15 mouse cellular contexts compared by ENCODE assay signal in the genomic region with DNA sequence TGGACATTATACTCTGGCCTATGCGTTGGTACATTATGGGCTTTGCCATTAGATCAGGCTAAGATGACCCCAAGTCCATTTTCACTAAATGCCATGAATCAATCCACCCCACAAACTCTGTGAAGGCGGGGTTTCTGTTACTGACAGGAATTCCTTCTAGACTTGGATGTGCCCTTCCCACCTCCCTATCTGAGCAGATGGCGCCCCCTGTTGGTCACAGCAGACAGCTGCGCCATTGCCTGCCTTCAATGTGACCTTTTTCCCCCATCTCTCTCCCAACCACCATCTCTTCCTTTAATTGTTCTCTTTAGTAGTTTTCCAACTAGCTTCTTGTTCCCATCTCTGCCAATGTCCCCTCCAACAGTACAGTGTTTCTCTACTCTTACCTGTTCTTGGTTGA.
DNase-seq lines count a peak whose midpoint lies in the region; ATAC-seq and TF ChIP-seq lines count a peak whose summit lies in the region.
"Had no signal": no experiment of that assay in that cellular context is flagged by ENCODE, and none has a peak within 500 bp of the region (broad histone marks: within the 10 kb centered on the region; RNA-seq: fewer than 3 reads in every experiment).

No protein-coding gene starts in this region.

- WGBS in liver, embryonic 12.5 days (ENCODE audit: insufficient replicate concordance) = 65% methylated on average over 4 of the region's 4 CpGs
- 89% methylated on average over 4 of the region's 4 CpGs for WGBS in forebrain, embryonic 13.5 days

- H3K4me3 ChIP-seq in liver, embryonic 12.5 days = no peak overlapping the region
- no peak overlapping the region for H3K4me3 ChIP-seq in G1E (ENCODE audit: low read depth, low read length)
- H3K4me3 ChIP-seq in cortical plate, adult 2 months (ENCODE audit: insufficient read depth, low read length) = no peak overlapping the region
- H3K4me3 ChIP-seq in forebrain, embryonic 13.5 days = no peak overlapping the region
- H3K4me3 ChIP-seq: heart, embryonic 15.5 days; lung, embryonic 15.5 days had no signal

- H3K36me3 ChIP-seq in liver, embryonic 12.5 days = no peaks in the 10 kb centered on the region
- no peaks in the 10 kb centered on the region for H3K36me3 ChIP-seq in G1E (replicated peaks)
- H3K36me3 ChIP-seq in forebrain, embryonic 13.5 days (ENCODE audit: poor library complexity, severe bottlenecking) = no peaks in the 10 kb centered on the region
- H3K36me3 ChIP-seq: heart, embryonic 15.5 days; lung, embryonic 15.5 days had no signal

- 0 out of 2 replicates have a peak, but pooled peaks have one; percentile 19 for TF ChIP-seq CTCF in G1E (IDR thresholded peaks at IDR 0.05; ENCODE audit: low read depth, low read length)
- TF ChIP-seq CTCF in cortical plate, adult 2 months (IDR thresholded peaks at IDR 0.05; ENCODE audit: extremely low read depth, insufficient read depth, low read length) = peak; percentile 31

- ATAC-seq in liver, embryonic 12.5 days = no peak
- ATAC-seq in G1E (ENCODE audit: extremely low read depth, insufficient number of reproducible peaks, low FRiP score, poor library complexity, severe bottlenecking) = no peak
- no peak for ATAC-seq in forebrain, embryonic 13.5 days
- no peak for ATAC-seq in megakaryocyte-erythroid progenitor cell, adult 5-6 weeks (replicated peaks; ENCODE audit: low FRiP score, low TSS enrichment, poor library complexity, severe bottlenecking)
- ATAC-seq: forebrain, embryonic 14.5 days; midbrain, embryonic 16.5 days had no signal

- no peaks in the 10 kb centered on the region for H3K27me3 ChIP-seq in liver, embryonic 12.5 days (replicated peaks)
- no peaks in the 10 kb centered on the region for H3K27me3 ChIP-seq in G1E (ENCODE audit: insufficient read depth, low read length)
- no peaks in the 10 kb centered on the region for H3K27me3 ChIP-seq in forebrain, embryonic 13.5 days
- H3K27me3 ChIP-seq: heart, embryonic 15.5 days; lung, embryonic 15.5 days had no signal

- TF ChIP-seq POLR2A in cortical plate, adult 2 months (IDR thresholded peaks at IDR 0.05; ENCODE audit: extremely low read depth, insufficient read depth, low read length) = no peak

- no peaks in the 10 kb centered on the region for H3K9me3 ChIP-seq in liver, embryonic 12.5 days (replicated peaks)
- H3K9me3 ChIP-seq in G1E (replicated peaks) = peaks cover 22% of the 10 kb centered on the region
- H3K9me3 ChIP-seq in forebrain, embryonic 13.5 days (replicated peaks) = peaks cover under 1% of the 10 kb centered on the region; the same call in 1 of the 2 replicates
- H3K9me3 ChIP-seq: heart, embryonic 15.5 days; lung, embryonic 15.5 days had no signal

- H3K9ac ChIP-seq in liver, embryonic 12.5 days = no peak overlapping the region
- no peak overlapping the region for H3K9ac ChIP-seq in forebrain, embryonic 13.5 days
- H3K9ac ChIP-seq: heart, embryonic 15.5 days; lung, embryonic 15.5 days had no signal

- H3K4me2 ChIP-seq in liver, embryonic 12.5 days = no peak overlapping the region
- H3K4me2 ChIP-seq in forebrain, embryonic 13.5 days = no peak overlapping the region
- H3K4me2 ChIP-seq: heart, embryonic 15.5 days; lung, embryonic 15.5 days had no signal

- H3K4me1 ChIP-seq in liver, embryonic 12.5 days = no peaks in the 10 kb centered on the region
- no peaks in the 10 kb centered on the region; the same call in 1 of the 2 replicates for H3K4me1 ChIP-seq in G1E (ENCODE audit: insufficient read depth, low read depth, low read length)
- H3K4me1 ChIP-seq in cortical plate, adult 2 months (ENCODE audit: control insufficient read depth, insufficient read depth, low read length) = peaks cover 3% of the 10 kb centered on the region; the same call in 1 of the 2 replicates
- peaks cover 7% of the 10 kb centered on the region for H3K4me1 ChIP-seq in forebrain, embryonic 13.5 days
- H3K4me1 ChIP-seq: heart, embryonic 15.5 days had no signal

- H3K27ac ChIP-seq in liver, embryonic 12.5 days = no peak overlapping the region
- no peak overlapping the region for H3K27ac ChIP-seq in cortical plate, adult 2 months (ENCODE audit: insufficient read depth, low read length)
- no peak overlapping the region for H3K27ac ChIP-seq in forebrain, embryonic 13.5 days
- H3K27ac ChIP-seq: heart, embryonic 15.5 days; lung, embryonic 15.5 days had no signal

- peak; percentile 19 for DNase-seq in liver
- DNase-seq in G1E (ENCODE audit: low spot score) = no peak
- DNase-seq in lung, postnatal 36 days = peak; percentile 46
- DNase-seq in adrenal gland, postnatal 14 days = no peak
- DNase-seq: adrenal gland, postnatal 10 days; cerebellum, adult 9-10 months; gastrocnemius, postnatal 36 days had no signal

Comparison
In these comparisons a context has a peak if more than half of its experiments do, and no peak if none do; other contexts are left out.
1. DNase-seq: peak in liver (single experiment) and lung, postnatal 36 days (single experiment); none in G1E (single experiment) and adrenal gland, postnatal 14 days (single experiment).